Mouse (Mus musculus) intestine, embryonic 14.5 days (tissue): ENCODE measurements around the gene Slc35f5. TPM values are rescaled to one million over a fixed set of nuclear protein-coding genes. Genes with fewer than 3 reads are reported as not detected.

ENCODE experiments used
- ATAC-seq: fragments of 200-750 bp; cut with Nextera tagmentation; replicated peaks from 2 replicates; pipeline ENCODE4 v1.8.0; 2017; ENCODE audit warnings: low read depth, moderate number of reproducible peaks, moderate TSS enrichment, moderate library complexity; ENCODE audit not compliant: low FRiP score, low TSS enrichment
- DNase-seq: peaks from one replicate; pipeline ENCODE4 v3.0.0-alpha.2; 2018; ENCODE audit warnings: low spot score
- H3K27ac ChIP-seq: fragments of 300-500 bp; sonication (generic); 2 replicates; pipeline ENCODE4 v1.5.1; 2014; ENCODE audit warnings: low read depth, mild to moderate bottlenecking, control low read depth
- H3K27me3 ChIP-seq: fragments of 300-500 bp; sonication (generic); replicated peaks from 2 replicates; pipeline ENCODE4 v1.6.1; 2014; ENCODE audit warnings: low read length, control low read depth; ENCODE audit not compliant: control insufficient read depth, insufficient read depth
- H3K36me3 ChIP-seq: fragments of 300-500 bp; sonication (generic); 2 replicates; pipeline ENCODE4 v1.6.1; 2014; ENCODE audit warnings: low read length, control low read depth; ENCODE audit not compliant: control insufficient read depth, insufficient read depth
- H3K4me1 ChIP-seq: fragments of 300-500 bp; sonication (generic); replicated peaks from 2 replicates; pipeline ENCODE4 v1.6.1; 2014; ENCODE audit warnings: low read length, control low read depth, mixed read lengths; ENCODE audit not compliant: control insufficient read depth, insufficient read depth
- H3K4me2 ChIP-seq: fragments of 300-500 bp; sonication (generic); 2 replicates; pipeline ENCODE4 v1.6.1; 2014; ENCODE audit warnings: low read length
- H3K4me3 ChIP-seq: fragments of 300-500 bp; sonication (generic); 2 replicates; pipeline ENCODE4 v1.5.1; 2014; ENCODE audit warnings: low read depth, low read length, control low read depth, mixed read lengths
- H3K9ac ChIP-seq: fragments of 300-500 bp; sonication (generic); 2 replicates; pipeline ENCODE4 v1.6.1; 2014; ENCODE audit warnings: mild to moderate bottlenecking, low read length
- H3K9me3 ChIP-seq: fragments of 300-500 bp; sonication (generic); 2 replicates; pipeline ENCODE4 v1.6.1; 2016; ENCODE audit warnings: low read length, control low read depth; ENCODE audit not compliant: control insufficient read depth
- WGBS: fragments of 180-500 bp; shearing (Covaris S2); extraction: QIAGEN DNeasy Blood & Tissue Kit; methylation state at CpG from one replicate; pipeline ENCODE4 v1.1.7; 2014; 5-methylcytosine and 5-hydroxymethylcytosine counted together
- polyA plus RNA-seq: library from polyadenylated mRNA; unstranded; fragments of >200 nt; fragmentation: Nextera tagmentation; extraction: Ambion mirVana; gene quantifications from 2 replicates; pipeline ENCODE4 v1.2.1, GENCODE M21; 2014

Slc35f5 gene
- 49.1 and 51.4 TPM in 2 replicates for polyA plus RNA-seq

GRCm38 (mm10) chr1:125560259-125561192, at the start of gene Slc35f5:
TSS of gene Slc35f5 (plus strand) at chr1:125560595.
- peaks cover 20% of the 10 kb centered on the region; the same call in 1 of the 2 replicates for H3K36me3 ChIP-seq
- peak; percentile 95 for ATAC-seq
- H3K4me3 ChIP-seq, result peak within 1 kb of the TSS; percentile 83
- peak; percentile 99 for DNase-seq
- H3K4me2 ChIP-seq, result peak within 1 kb of the TSS; percentile 59
- H3K9ac ChIP-seq, result peak within 1 kb of the TSS; percentile 89
- WGBS, result under 1% methylated on average over 61 of the region's 61 CpGs
- H3K27me3 ChIP-seq, result no peaks in the 10 kb centered on the region
- peak within 1 kb of the TSS; percentile 95 for H3K27ac ChIP-seq
- H3K4me1 ChIP-seq, result no peaks in the 10 kb centered on the region; the same call in 1 of the 2 replicates
- no peaks in the 10 kb centered on the region for H3K9me3 ChIP-seq

- 92% methylated on average over 5 of the region's 5 CpGs for WGBS
- ATAC-seq, result no peak
Observed at GRCm38 (mm10) chr1:125514706-125515105, 45.7 kb upstream of the Slc35f5 start.

GRCm38 (mm10) chr1:125516910-125517659, 43.3 kb upstream of the Slc35f5 start:
- DNase-seq (no peak), ATAC-seq (no peak)
- WGBS, result 64% methylated on average over 7 of the region's 7 CpGs
- Histone ChIP-seq H3K4me1 (no peaks in the 10 kb centered on the region), H3K9ac (no peak overlapping the region), H3K27ac (no peak overlapping the region), H3K9me3 (no peaks in the 10 kb centered on the region), H3K27me3 (no peaks in the 10 kb centered on the region), H3K4me3 (no peak overlapping the region), H3K36me3 (no peaks in the 10 kb centered on the region), H3K4me2 (no peak overlapping the region)

More at GRCm38 (mm10) chr1:125514706-125515105, 45.7 kb upstream of the Slc35f5 start:
- Histone ChIP-seq H3K4me2 (no peak overlapping the region), H3K9ac (no peak overlapping the region), H3K27me3 (no peaks in the 10 kb centered on the region), H3K4me3 (no peak overlapping the region), H3K9me3 (no peaks in the 10 kb centered on the region), H3K4me1 (no peaks in the 10 kb centered on the region), H3K27ac (no peak overlapping the region), H3K36me3 (no peaks in the 10 kb centered on the region)
- DNase-seq, result no peak

DNA sequence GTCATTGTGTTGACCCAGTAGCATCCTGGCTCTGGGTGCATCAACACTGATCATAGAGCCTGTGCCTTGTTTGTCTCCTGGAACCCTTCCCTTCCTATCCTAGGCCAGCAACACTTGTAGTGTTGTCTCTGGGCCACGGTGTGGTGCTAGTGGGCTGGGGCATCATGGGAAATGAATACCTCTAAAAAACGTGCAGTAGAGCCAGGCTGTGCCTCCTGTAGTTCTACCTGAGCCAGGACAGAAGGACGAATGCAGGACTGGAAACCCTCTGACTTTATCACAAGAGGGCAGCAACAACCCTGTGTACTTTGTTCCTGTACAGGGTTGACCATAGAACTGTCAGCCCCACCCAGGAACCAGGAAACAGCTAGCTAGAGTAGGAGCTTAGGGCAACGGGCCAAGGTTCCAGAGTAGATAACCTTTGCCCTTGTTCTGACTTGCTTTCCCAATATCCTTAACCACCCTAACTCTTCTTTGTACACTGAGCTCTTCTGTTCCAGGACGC, 41.2 kb upstream of the Slc35f5 start:
- peak; percentile 57 for DNase-seq
- peak; percentile 87 for ATAC-seq
- H3K4me2 ChIP-seq, result no peak overlapping the region
- no peak overlapping the region for H3K27ac ChIP-seq
- no peaks in the 10 kb centered on the region for H3K9me3 ChIP-seq
- 40% methylated on average over 5 of the region's 5 CpGs for WGBS
- no peak overlapping the region for H3K9ac ChIP-seq
- H3K4me3 ChIP-seq, result no peak overlapping the region
- no peaks in the 10 kb centered on the region for H3K36me3 ChIP-seq
- H3K4me1 ChIP-seq, result no peaks in the 10 kb centered on the region
- H3K27me3 ChIP-seq, result no peaks in the 10 kb centered on the region

DNA sequence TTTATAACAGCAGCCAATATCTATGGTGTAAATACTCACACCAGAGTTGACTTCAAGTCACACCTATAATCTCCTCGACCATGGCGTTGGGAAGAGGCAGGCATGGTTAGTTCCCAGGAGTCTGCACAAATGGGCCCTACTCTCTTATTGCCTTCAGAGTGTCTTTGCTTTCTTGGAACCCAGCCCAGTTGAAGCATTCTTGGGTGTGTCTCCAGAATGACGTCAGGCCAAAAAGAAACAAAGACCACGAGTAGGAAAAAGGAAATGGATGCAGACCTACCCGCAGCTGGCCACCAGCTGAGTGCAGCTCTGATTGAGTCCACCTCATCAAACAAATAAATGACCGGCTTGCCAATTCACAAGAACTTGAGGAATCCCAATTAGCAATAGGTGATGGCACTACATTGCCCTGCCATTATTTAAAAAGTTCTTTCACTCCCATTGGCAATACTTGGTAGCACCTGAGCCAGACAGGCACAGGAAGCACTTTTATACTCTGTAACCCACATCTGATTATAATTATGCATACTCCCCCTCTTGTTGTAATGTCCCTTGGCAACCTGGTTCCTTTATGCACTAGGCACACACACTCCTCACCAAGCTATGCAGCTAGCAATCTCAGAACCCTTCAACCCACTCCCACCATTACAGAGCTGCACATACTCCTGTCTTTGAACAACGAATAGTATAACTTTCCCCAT, 34.3 kb upstream of the Slc35f5 start:
- no peak overlapping the region for H3K4me2 ChIP-seq
- DNase-seq, result peak; percentile 61
- no peak overlapping the region for H3K4me3 ChIP-seq
- H3K4me1 ChIP-seq, result 0 out of 2 replicates have a peak, but pooled peaks cover 4% of the 10 kb centered on the region
- no peak overlapping the region for H3K9ac ChIP-seq
- ATAC-seq, result peak; percentile 54
- H3K27ac ChIP-seq, result no peak overlapping the region
- no peaks in the 10 kb centered on the region for H3K27me3 ChIP-seq
- H3K9me3 ChIP-seq, result no peaks in the 10 kb centered on the region
- H3K36me3 ChIP-seq, result no peaks in the 10 kb centered on the region
- 50% methylated on average over 7 of the region's 7 CpGs for WGBS

DNA sequence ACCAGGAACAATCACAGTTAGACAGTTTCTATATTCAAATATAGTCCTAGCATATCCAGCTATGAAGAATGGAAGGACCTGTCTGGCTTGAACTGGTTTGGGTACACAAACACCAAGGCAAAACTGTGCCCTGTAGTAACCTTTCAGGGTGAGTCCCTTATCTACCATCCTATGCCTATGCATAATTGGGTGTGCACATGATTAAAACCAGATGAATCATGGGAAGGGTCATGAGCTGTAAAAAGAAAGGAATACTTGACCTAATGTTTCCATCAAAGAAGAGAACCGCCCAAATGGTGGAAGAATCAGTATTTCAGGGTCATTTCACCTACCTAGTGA, 33.8 kb upstream of the Slc35f5 start:
- no peak for DNase-seq
- no peak for ATAC-seq
- no peak overlapping the region for H3K27ac ChIP-seq

DNA sequence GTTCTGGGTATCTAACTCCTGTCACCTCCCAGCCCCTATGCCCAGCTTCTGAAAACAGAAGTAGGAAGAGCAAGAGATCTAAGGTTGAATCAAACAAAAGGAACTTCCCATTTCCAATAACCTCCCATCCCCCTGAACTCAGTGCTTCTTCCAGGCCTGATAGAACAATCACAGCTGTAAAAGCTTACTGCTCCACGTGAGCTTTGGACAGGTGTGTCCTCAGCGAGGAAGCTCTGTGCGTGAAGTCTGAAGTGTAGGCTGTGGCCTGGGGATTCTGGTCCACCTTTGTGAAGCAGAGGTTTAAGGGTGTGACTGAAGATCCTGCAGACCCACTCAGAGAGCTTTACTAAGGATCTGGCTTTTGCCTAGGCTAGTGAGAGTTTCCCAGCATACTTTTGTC, 33.0 kb upstream of the Slc35f5 start:
- no peak overlapping the region for H3K4me3 ChIP-seq
- H3K4me1 ChIP-seq, result 0 out of 2 replicates have a peak, but pooled peaks cover 4% of the 10 kb centered on the region
- no peak; the same call in 1 of the 2 replicates for ATAC-seq
- no peaks in the 10 kb centered on the region for H3K27me3 ChIP-seq
- no peaks in the 10 kb centered on the region for H3K9me3 ChIP-seq
- H3K36me3 ChIP-seq, result no peaks in the 10 kb centered on the region
- no peak overlapping the region for H3K4me2 ChIP-seq
- H3K27ac ChIP-seq, result no peak overlapping the region
- WGBS, result 64% methylated on average over 3 of the region's 3 CpGs
- no peak for DNase-seq
- H3K9ac ChIP-seq, result no peak overlapping the region

More for the DNA sequence above, 33.8 kb upstream of the Slc35f5 start:
- 0 out of 2 replicates have a peak, but pooled peaks cover 4% of the 10 kb centered on the region for H3K4me1 ChIP-seq
- H3K36me3 ChIP-seq, result no peaks in the 10 kb centered on the region
- no peak overlapping the region for H3K9ac ChIP-seq
- H3K4me3 ChIP-seq, result no peak overlapping the region
- no peak overlapping the region for H3K4me2 ChIP-seq
- H3K27me3 ChIP-seq, result no peaks in the 10 kb centered on the region
- H3K9me3 ChIP-seq, result no peaks in the 10 kb centered on the region
- 86% methylated on average over 1 of the region's 1 CpGs for WGBS
